Mouse (Mus musculus): ENCODE results near the gene Rdh19. TPM values are rescaled to one million over a fixed set of nuclear protein-coding genes. Genes with fewer than 3 reads are reported as not detected.

Gene Rdh19
- polyA plus RNA-seq, 1 experiment from 2014 or later = not detected

Other genes with a start within 250 kb of the Rdh19 start
- gene Lrp1, start 228.8 kb upstream of the Rdh19 start, polyA plus RNA-seq (2016; fragmentation: Nextera tagmentation; extraction: Ambion mirVana) = 66.5 and 67.4 TPM in 2 replicates
- gene Stat6, start 206.9 kb upstream of the Rdh19 start, polyA plus RNA-seq (2016; fragmentation: Nextera tagmentation; extraction: Ambion mirVana) = 7.3 and 7.7 TPM in 2 replicates
- gene Nemp1, start 183.0 kb upstream of the Rdh19 start, polyA plus RNA-seq (2016; fragmentation: Nextera tagmentation; extraction: Ambion mirVana) = 9.9 and 10.0 TPM in 2 replicates
- 5.6 and 6.2 TPM in 2 replicates for gene Nab2, start 181.4 kb upstream of the Rdh19 start, polyA plus RNA-seq (2016; fragmentation: Nextera tagmentation; extraction: Ambion mirVana)
- 0.40 and 0.44 TPM in 2 replicates for gene Myo1a, start 144.8 kb upstream of the Rdh19 start, polyA plus RNA-seq (2016; fragmentation: Nextera tagmentation; extraction: Ambion mirVana)
- not detected in 2 replicates for gene Tac2, start 125.5 kb upstream of the Rdh19 start, polyA plus RNA-seq (2016; fragmentation: Nextera tagmentation; extraction: Ambion mirVana)
- 4.4 and 5.3 TPM in 2 replicates for gene Zbtb39, start 110.4 kb upstream of the Rdh19 start, polyA plus RNA-seq (2016; fragmentation: Nextera tagmentation; extraction: Ambion mirVana)
- 0.30 and 0.44 TPM in 2 replicates for gene Gpr182, start 98.2 kb upstream of the Rdh19 start, polyA plus RNA-seq (2016; fragmentation: Nextera tagmentation; extraction: Ambion mirVana)
- gene Rdh1, start 90.2 kb upstream of the Rdh19 start, polyA plus RNA-seq (2016; fragmentation: Nextera tagmentation; extraction: Ambion mirVana) = not detected in 2 replicates
- gene Rdh16f1, start 90.1 kb upstream of the Rdh19 start, polyA plus RNA-seq (2016; fragmentation: Nextera tagmentation; extraction: Ambion mirVana) = not detected in 2 replicates
- 0.15 and 0.20 TPM in 2 replicates for gene Rdh9, start 73.5 kb upstream of the Rdh19 start, polyA plus RNA-seq (2016; fragmentation: Nextera tagmentation; extraction: Ambion mirVana)
- not detected in 2 replicates for gene Rdh16, start 48.8 kb upstream of the Rdh19 start, polyA plus RNA-seq (2016; fragmentation: Nextera tagmentation; extraction: Ambion mirVana)
- not detected in 2 replicates for gene Rdh16f2, start 16.5 kb downstream of the Rdh19 start, polyA plus RNA-seq (2016; fragmentation: Nextera tagmentation; extraction: Ambion mirVana)
- gene Rdh7, start 38.9 kb downstream of the Rdh19 start, polyA plus RNA-seq (2016; fragmentation: Nextera tagmentation; extraction: Ambion mirVana) = not detected in 2 replicates
- gene Sdr9c7, start 48.6 kb downstream of the Rdh19 start, polyA plus RNA-seq (2016; fragmentation: Nextera tagmentation; extraction: Ambion mirVana) = not detected in 2 replicates
- gene Hsd17b6, start 157.7 kb downstream of the Rdh19 start, polyA plus RNA-seq (2016; fragmentation: Nextera tagmentation; extraction: Ambion mirVana) = not detected in 2 replicates
- 123 TPM in 2 replicates for gene Prim1, start 165.2 kb downstream of the Rdh19 start, polyA plus RNA-seq (2016; fragmentation: Nextera tagmentation; extraction: Ambion mirVana)
- gene Naca, start 185.6 kb downstream of the Rdh19 start, polyA plus RNA-seq (2016; fragmentation: Nextera tagmentation; extraction: Ambion mirVana) = 930 and 977 TPM in 2 replicates
- gene Ptges3, start 209.0 kb downstream of the Rdh19 start, polyA plus RNA-seq (2016; fragmentation: Nextera tagmentation; extraction: Ambion mirVana) = 733 and 767 TPM in 2 replicates
- 2,314 and 2,329 TPM in 2 replicates for gene Atp5b, start 233.3 kb downstream of the Rdh19 start, polyA plus RNA-seq (2016; fragmentation: Nextera tagmentation; extraction: Ambion mirVana)
- gene Baz2a, start 241.6 kb downstream of the Rdh19 start, polyA plus RNA-seq (2016; fragmentation: Nextera tagmentation; extraction: Ambion mirVana) = 13.5 and 15.2 TPM in 2 replicates

All from forebrain, embryonic 10.5 days (tissue).